Mouse (Mus musculus): ENCODE measurements around the gene Klrg2.
A peak's percentile ranks its signal among the peaks of the same experiment; 100 is the strongest.

The Klrg2 gene

GRCm38 (mm10) chr6:38627486-38627885 is 9.6 kb downstream of the Klrg2 start:
- DNase-seq, result no peak

- DNase-seq, result no peak
These were observed 10.0 kb downstream of the Klrg2 start for GRCm38 (mm10) chr6:38627081-38627480.

DNA sequence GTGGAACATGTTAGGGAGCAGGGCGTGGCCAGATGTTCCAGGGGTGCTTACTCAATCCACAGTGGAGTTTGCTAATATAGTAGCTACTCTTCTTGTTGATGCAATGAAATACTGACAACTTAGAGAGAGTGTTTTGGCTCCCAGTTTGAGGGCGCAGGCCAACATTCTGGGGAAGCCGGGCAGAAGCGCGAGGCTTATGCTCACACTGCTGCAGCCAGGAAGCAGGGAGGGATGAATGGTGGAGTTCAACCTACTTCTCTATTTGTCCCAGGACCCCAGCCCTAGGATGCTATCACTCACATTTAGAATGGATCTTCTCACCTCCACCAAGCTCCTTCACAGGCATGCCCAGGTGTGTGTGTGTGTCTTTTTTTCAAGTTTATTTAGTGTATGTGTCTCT is 11.0 kb downstream of the Klrg2 start:
- no peak for DNase-seq

DNA sequence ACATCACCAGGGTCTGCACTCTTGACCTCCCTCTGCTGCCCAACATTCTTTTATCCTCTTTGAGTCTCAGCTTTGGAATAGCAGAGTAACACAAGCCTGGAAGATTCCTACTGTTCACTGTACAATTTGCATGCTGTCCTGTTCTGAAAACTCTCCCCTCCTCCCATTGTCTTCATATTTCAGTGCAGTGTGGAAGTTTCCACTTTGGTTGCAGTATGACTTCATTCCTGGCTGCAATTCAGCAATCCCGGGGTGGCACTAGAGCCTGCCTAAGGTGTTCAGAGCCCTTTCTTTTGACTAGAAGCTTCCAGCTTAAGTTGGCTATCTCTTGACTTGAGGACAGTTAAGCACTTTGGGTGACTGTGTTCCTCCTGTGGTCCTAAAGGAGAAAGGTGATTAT is 12.6 kb downstream of the Klrg2 start:
- peak; percentile 60 for DNase-seq

- DNase-seq, result no peak
These were observed 13.6 kb downstream of the Klrg2 start for GRCm38 (mm10) chr6:38623457-38623856.

GRCm38 (mm10) chr6:38622406-38622805 is 14.6 kb downstream of the Klrg2 start:
- no peak for DNase-seq

GRCm38 (mm10) chr6:38609892-38610291 is 27.1 kb downstream of the Klrg2 start:
- DNase-seq, result no peak

GRCm38 (mm10) chr6:38597481-38597880 is 39.6 kb downstream of the Klrg2 start:
- DNase-seq, result no peak

DNA sequence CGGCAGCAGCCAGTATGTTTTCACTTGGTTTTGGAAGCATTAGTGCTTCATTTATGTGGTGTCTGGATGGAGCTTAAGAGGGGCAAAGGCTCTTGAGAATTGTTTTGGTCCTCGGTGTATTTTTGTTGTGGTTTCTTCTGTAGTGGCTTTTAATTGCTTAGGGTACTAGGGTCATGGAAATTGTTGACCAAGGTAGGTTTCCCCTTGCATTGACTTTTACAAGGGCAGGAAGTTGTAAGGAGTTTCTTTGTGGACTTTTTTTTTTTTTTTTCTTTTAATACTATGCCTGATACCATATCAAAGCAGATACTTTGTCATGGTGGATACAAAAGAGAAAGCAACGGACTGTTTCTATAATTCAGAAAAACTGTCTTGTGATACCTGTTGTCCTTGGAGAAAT is 55.3 kb downstream of the Klrg2 start:
- DNase-seq, result no peak

- no peak for DNase-seq
These were observed 56.8 kb downstream of the Klrg2 start for GRCm38 (mm10) chr6:38580112-38580857.

DNA sequence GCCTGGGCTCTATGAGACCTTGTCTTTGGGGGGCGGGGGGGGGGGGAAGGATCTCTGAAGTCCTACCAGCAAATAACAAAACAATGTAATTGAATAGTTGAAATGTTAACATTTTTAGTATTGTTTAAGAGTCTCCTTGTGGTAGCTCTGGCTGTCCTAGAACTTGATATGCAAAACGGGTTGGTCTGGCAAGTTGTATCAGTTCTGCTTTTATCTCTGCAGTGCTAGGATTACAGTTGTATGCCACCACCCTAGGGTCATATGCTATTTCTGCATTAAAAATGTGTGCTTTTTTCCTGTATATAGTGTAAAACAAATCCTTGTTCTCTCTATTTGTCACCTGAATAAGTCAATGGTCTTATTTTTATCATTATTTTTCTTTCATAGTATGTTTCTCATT is 60.9 kb downstream of the Klrg2 start:
- no peak for DNase-seq

Measured in cerebellum, adult 9-11 months (tissue).